In the genomic region with DNA sequence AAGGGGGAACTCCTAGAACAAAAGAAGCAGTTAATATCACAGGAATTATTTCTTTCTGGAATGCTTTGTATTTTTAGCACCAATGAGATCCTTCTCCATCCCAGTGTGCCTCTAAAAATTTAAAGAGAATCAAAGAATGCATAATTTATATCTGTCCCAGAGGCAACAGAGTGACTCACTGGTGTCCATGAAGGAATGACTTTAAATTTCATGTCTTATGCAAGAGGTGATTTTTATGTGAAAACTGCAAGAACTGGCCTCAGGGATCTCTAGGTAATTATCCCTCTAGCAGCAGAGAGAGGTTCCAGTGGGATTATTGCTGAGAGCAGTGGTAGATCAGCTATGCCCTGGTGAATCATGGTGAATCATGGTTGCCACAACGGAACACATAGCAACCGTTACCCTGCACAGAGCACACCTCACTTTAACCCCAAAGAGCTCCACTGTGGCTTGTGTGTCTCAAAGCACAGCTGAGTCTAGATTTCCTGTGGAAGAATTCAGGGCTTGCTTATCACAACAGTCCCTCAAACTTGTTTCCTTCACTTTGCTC, we compare ENCODE assay signal across 16 mouse cellular contexts.
DNase-seq lines count a peak whose midpoint lies in the region; ATAC-seq and TF ChIP-seq lines count a peak whose summit lies in the region.
"Had no signal": no experiment of that assay in that cellular context is flagged by ENCODE, and none has a peak within 500 bp of the region (broad histone marks: within the 10 kb centered on the region; RNA-seq: fewer than 3 reads in every experiment).

No protein-coding gene starts in this region.

- no peak overlapping the region for H3K4me2 ChIP-seq in neural tube, embryonic 13.5 days
- H3K4me2 ChIP-seq in myocyte (ENCODE audit: low read depth), result no peak overlapping the region
- H3K4me2 ChIP-seq: limb, embryonic 15.5 days; lung, embryonic 14.5 days had no signal

- H3K79me2 ChIP-seq in myocyte (ENCODE audit: control insufficient read depth, insufficient read depth), result no peaks in the 10 kb centered on the region

- peak; percentile 80 for ATAC-seq in frontal cortex, adult (ENCODE audit: low TSS enrichment)
- no peak for ATAC-seq in neural tube, embryonic 13.5 days (ENCODE audit: low read depth)
- ATAC-seq: forebrain, postnatal 0 days had no signal

- no peak for DNase-seq in frontal cortex, postnatal 36 days (ENCODE audit: low spot score in 2 of 2)
- DNase-seq in neural tube, embryonic 10.5 days (ENCODE audit: extremely low spot score, low spot score), result no peak
- peak; percentile 32 for DNase-seq in adrenal gland, postnatal 10 days
- no peak for DNase-seq in spleen, postnatal 36 days (ENCODE audit: low spot score in 2 of 2)
- DNase-seq in urinary bladder, adult 2 months (ENCODE audit: low spot score), result no peak
- DNase-seq: cerebellum, adult 18-20 months; forebrain, postnatal 0 days; gastrocnemius, postnatal 25 days; kidney, adult 18-20 months; kidney, postnatal 36 days; layer of hippocampus, postnatal 36 days; lung, embryonic 14.5 days had no signal

- WGBS in neural tube, embryonic 13.5 days, result 55% methylated on average over 2 of the region's 2 CpGs

- H3K4me3 ChIP-seq in neural tube, embryonic 13.5 days, result no peak overlapping the region
- no peak overlapping the region for H3K4me3 ChIP-seq in myocyte
- H3K4me3 ChIP-seq: limb, embryonic 15.5 days had no signal

- H3ac ChIP-seq in myocyte (ENCODE audit: control insufficient read depth, insufficient read length), result no peak overlapping the region

- no peak for TF ChIP-seq POLR2A in myocyte (IDR thresholded peaks at IDR 0.05; ENCODE audit: insufficient read length, low read depth)

- no peaks in the 10 kb centered on the region for H3K27me3 ChIP-seq in neural tube, embryonic 13.5 days
- H3K27me3 ChIP-seq in myocyte (ENCODE audit: control insufficient read depth, insufficient read depth, insufficient read length), result no peaks in the 10 kb centered on the region
- H3K27me3 ChIP-seq: limb, embryonic 15.5 days had no signal

- no peaks in the 10 kb centered on the region for H3K36me3 ChIP-seq in neural tube, embryonic 13.5 days
- no peaks in the 10 kb centered on the region for H3K36me3 ChIP-seq in myocyte (ENCODE audit: control insufficient read depth, insufficient read depth)
- H3K36me3 ChIP-seq: limb, embryonic 15.5 days had no signal

- H3K9me3 ChIP-seq in neural tube, embryonic 13.5 days, result no peaks in the 10 kb centered on the region
- H3K9me3 ChIP-seq: limb, embryonic 15.5 days had no signal

- H3K4me1 ChIP-seq in neural tube, embryonic 13.5 days (replicated peaks), result peaks cover 19% of the 10 kb centered on the region

- peak overlapping the region; percentile 34; the same call in 1 of the 2 replicates for H3K27ac ChIP-seq in neural tube, embryonic 13.5 days (replicated peaks)
- H3K27ac ChIP-seq: limb, embryonic 15.5 days had no signal

- no peak overlapping the region for H3K9ac ChIP-seq in neural tube, embryonic 13.5 days
- H3K9ac ChIP-seq: forebrain, postnatal 0 days; limb, embryonic 15.5 days; lung, embryonic 14.5 days had no signal

TF ChIP-seq in myocyte, 11 proteins besides CTCF, POLR2A, EP300 and RAD21:
- TF ChIP-seq MYOD1 (IDR thresholded peaks at IDR 0.05; ENCODE audit: control insufficient read depth in 1 of 3, insufficient read length in 2 of 3, low read depth in 2 of 3), result peak in 1 of 3 experiments; percentile 4
- TF ChIP-seq SRF (IDR thresholded peaks at IDR 0.05; ENCODE audit: control insufficient read depth, insufficient read length, low read depth), result no peak
- TF ChIP-seq MAX (IDR thresholded peaks at IDR 0.05; ENCODE audit: low read depth), result no peak
- TF ChIP-seq MYOG (IDR thresholded peaks at IDR 0.05; ENCODE audit: control insufficient read depth in 1 of 3, insufficient read depth in 1 of 3, insufficient read length in 2 of 3, low read depth in 2 of 3), result no peak
- TF ChIP-seq USF1 (IDR thresholded peaks at IDR 0.05; ENCODE audit: low read depth), result no peak
- TF ChIP-seq REST (IDR thresholded peaks at IDR 0.05; ENCODE audit: insufficient read depth, insufficient read length), result no peak
- TF ChIP-seq CEBPB (IDR thresholded peaks at IDR 0.05; ENCODE audit: insufficient read depth, poor library complexity, severe bottlenecking), result peak; percentile 82
- TF ChIP-seq E2F4 (IDR thresholded peaks at IDR 0.05; ENCODE audit: insufficient read depth), result no peak
- no peak for TF ChIP-seq TCF12 (IDR thresholded peaks at IDR 0.05; ENCODE audit: insufficient read depth, poor library complexity, severe bottlenecking)
- TF ChIP-seq POLR2AphosphoS2 (IDR thresholded peaks at IDR 0.05; ENCODE audit: insufficient read length, low read depth), result no peak
TF ChIP-seq in myocyte: peak in this region for 2.
